Mouse (Mus musculus) MEL (cell line): ENCODE results near the gene Papola. TPM values are rescaled to one million over a fixed set of nuclear protein-coding genes. Genes with fewer than 3 reads are reported as not detected.
A peak's percentile ranks its signal among the peaks of the same experiment; 100 is the strongest.

Experiments used
- DNase-seq: peaks from one replicate; pipeline ENCODE4 v3.0.0; 2011; ENCODE audit warnings: low read depth, low spot score
- H3K27ac ChIP-seq: 2 replicates; pipeline ENCODE4 v1.5.1; 2012; ENCODE audit warnings: low read depth, mild to moderate bottlenecking, control low read depth, low read length, moderate library complexity; ENCODE audit not compliant: control insufficient read depth
- H3K27me3 ChIP-seq, 2 experiments: fragments of 150-350 bp in 1 of 2; sonication (generic) in 1 of 2; 2 replicates each; pipeline ENCODE4 v1.6.1; 2012; ENCODE audit warnings: low read length in 2 of 2, mild to moderate bottlenecking in 2 of 2, improper control_type of control experiment in 1 of 2, moderate library complexity in 1 of 2; ENCODE audit not compliant: insufficient read depth in 2 of 2, control insufficient read depth in 1 of 2
- H3K36me3 ChIP-seq, 2 experiments: 2 replicates each; pipeline ENCODE4 v1.6.1; 2012 to 2014; ENCODE audit warnings: low read length in 2 of 2, improper control_type of control experiment in 1 of 2, inconsistent platforms in 1 of 2, mild to moderate bottlenecking in 1 of 2; ENCODE audit not compliant: insufficient read depth in 2 of 2, control insufficient read depth in 1 of 2
- H3K4me1 ChIP-seq, 2 experiments: fragments of 150-350 bp in 1 of 2; sonication (generic) in 1 of 2; 2 replicates each; pipeline ENCODE4 v1.6.1; 2012; ENCODE audit warnings: low read length in 2 of 2, improper control_type of control experiment in 1 of 2, mild to moderate bottlenecking in 1 of 2; ENCODE audit not compliant: insufficient read depth in 2 of 2, control insufficient read depth in 1 of 2
- H3K4me3 ChIP-seq, 2 experiments: fragments of 150-350 bp in 1 of 2; sonication (generic) in 1 of 2; 2 replicates each; pipeline ENCODE4 v1.5.1; 2012; ENCODE audit warnings: low read depth in 2 of 2, low read length in 2 of 2, mild to moderate bottlenecking in 2 of 2, moderate library complexity in 2 of 2, control low read depth in 1 of 2, improper control_type of control experiment in 1 of 2; ENCODE audit not compliant: control insufficient read depth in 1 of 2, insufficient read depth in 1 of 2
- H3K79me2 ChIP-seq: 2 replicates; pipeline ENCODE4 v1.6.1; 2012; ENCODE audit warnings: mild to moderate bottlenecking, low read length, moderate library complexity; ENCODE audit not compliant: control insufficient read depth, poor library complexity, insufficient read depth
- H3K9ac ChIP-seq: 2 replicates; pipeline ENCODE4 v1.6.1; 2012; ENCODE audit warnings: low read depth, mild to moderate bottlenecking, control low read depth, low read length, moderate library complexity; ENCODE audit not compliant: control insufficient read depth, poor library complexity, severe bottlenecking
- H3K9me3 ChIP-seq: fragments of 150-350 bp; sonication (generic); replicated peaks from 2 replicates; pipeline ENCODE4 v1.6.1; 2012; ENCODE audit warnings: mild to moderate bottlenecking, low read length, improper control_type of control experiment, moderate library complexity; ENCODE audit not compliant: insufficient read depth
- CHD1 ChIP-seq: IDR thresholded peaks from 2 replicates; pipeline ENCODE4 v1.6.1; 2012; ENCODE audit warnings: low read depth, mild to moderate bottlenecking, inconsistent platforms, low read length, improper control_type of control experiment
- CHD2 ChIP-seq: IDR thresholded peaks from 2 replicates; pipeline ENCODE4 v1.6.1; 2011; ENCODE audit warnings: low read length, improper control_type of control experiment
- CTCF ChIP-seq, 3 experiments: IDR thresholded peaks in 2 of 3; conservative IDR thresholded peaks in 1 of 3; 2 replicates each; pipeline ENCODE4 v1.5.1; 2011 to 2012; ENCODE audit warnings: low read length in 3 of 3, low read depth in 2 of 3, mild to moderate bottlenecking in 2 of 3, improper control_type of control experiment in 1 of 3, inconsistent platforms in 1 of 3, mixed read lengths in 1 of 3, moderate library complexity in 1 of 3; ENCODE audit not compliant: control insufficient read depth in 1 of 3, insufficient read depth in 1 of 3, poor library complexity in 1 of 3, severe bottlenecking in 1 of 3
- ELF1 ChIP-seq: IDR thresholded peaks from 2 replicates; pipeline ENCODE4 v1.6.1; 2014; ENCODE audit warnings: low read depth, mild to moderate bottlenecking, inconsistent platforms, low read length, improper control_type of control experiment, moderate library complexity
- EP300 ChIP-seq, 2 experiments: IDR thresholded peaks; 2 replicates each; pipeline ENCODE4 v1.6.1; 2011; ENCODE audit warnings: improper control_type of control experiment in 2 of 2, low read length in 2 of 2, low read depth in 1 of 2, mild to moderate bottlenecking in 1 of 2
- ETS1 ChIP-seq: IDR thresholded peaks from 2 replicates; pipeline ENCODE4 v1.6.1; 2012; ENCODE audit warnings: low read depth, mild to moderate bottlenecking, inconsistent platforms, low read length, improper control_type of control experiment, moderate library complexity
- KAT2A ChIP-seq: conservative IDR thresholded peaks from 2 replicates; pipeline ENCODE4 v1.6.1; 2012; ENCODE audit warnings: low read depth, low read length, improper control_type of control experiment, inconsistent platforms
- MXI1 ChIP-seq: IDR thresholded peaks from 2 replicates; pipeline ENCODE4 v1.6.1; 2011; ENCODE audit warnings: mild to moderate bottlenecking, low read depth, low read length, improper control_type of control experiment
- MYB ChIP-seq: IDR thresholded peaks from 2 replicates; pipeline ENCODE4 v1.6.1; 2011; ENCODE audit warnings: mild to moderate bottlenecking, low read depth, low read length, improper control_type of control experiment
- MYC ChIP-seq: IDR thresholded peaks from 2 replicates; pipeline ENCODE4 v1.6.1; 2011; ENCODE audit warnings: low read depth, mild to moderate bottlenecking, low read length, improper control_type of control experiment, moderate library complexity
- NELFE ChIP-seq: IDR thresholded peaks from 2 replicates; pipeline ENCODE4 v1.6.1; 2011; ENCODE audit warnings: low read depth, low read length, improper control_type of control experiment
- NRF1 ChIP-seq: IDR thresholded peaks from 2 replicates; pipeline ENCODE4 v1.6.1; 2014; ENCODE audit warnings: low read depth, mild to moderate bottlenecking, inconsistent platforms, low read length, improper control_type of control experiment, moderate library complexity; ENCODE audit not compliant: poor library complexity, insufficient read depth, severe bottlenecking
- RAD21 ChIP-seq: IDR thresholded peaks from 2 replicates; pipeline ENCODE4 v1.6.1; 2011; ENCODE audit warnings: mild to moderate bottlenecking, low read depth, low read length, improper control_type of control experiment
- SMC3 ChIP-seq: IDR thresholded peaks from 2 replicates; pipeline ENCODE4 v1.6.1; 2011; ENCODE audit warnings: low read depth, low read length, improper control_type of control experiment
- TAL1 ChIP-seq: IDR thresholded peaks from 2 replicates; pipeline ENCODE4 v1.6.1; 2012; ENCODE audit warnings: mild to moderate bottlenecking, inconsistent platforms, low read length, moderate library complexity, mixed read lengths
- ZKSCAN1 ChIP-seq: IDR thresholded peaks from 2 replicates; pipeline ENCODE4 v1.6.1; 2012; ENCODE audit warnings: low read depth, mild to moderate bottlenecking, inconsistent platforms, low read length, improper control_type of control experiment, moderate library complexity
- polyA plus RNA-seq, 2 experiments: library from polyadenylated mRNA; stranded (reverse) in 1 of 2; unstranded in 1 of 2; fragments of >175 nt in 1 of 2; fragments of >200 nt in 1 of 2; gene quantifications; 2 replicates each; pipeline versions ENCODE4 v1.2.1 to v1.2.4; 2012; ENCODE audit warnings: low replicate concordance in 2 of 2, low read depth in 1 of 2; ENCODE audit not compliant: insufficient read length in 2 of 2, insufficient read depth in 1 of 2, missing spikeins in 1 of 2
- total RNA-seq: library from RNA; depleted of rRNA; stranded (reverse); fragments of 300-350 nt; gene quantifications from 2 replicates; pipeline ENCODE4 v1.2.3, GENCODE M21; 2012

Papola gene
- total and polyA plus RNA-seq, 3 experiments: 144 to 329 (median 193) TPM

DNA sequence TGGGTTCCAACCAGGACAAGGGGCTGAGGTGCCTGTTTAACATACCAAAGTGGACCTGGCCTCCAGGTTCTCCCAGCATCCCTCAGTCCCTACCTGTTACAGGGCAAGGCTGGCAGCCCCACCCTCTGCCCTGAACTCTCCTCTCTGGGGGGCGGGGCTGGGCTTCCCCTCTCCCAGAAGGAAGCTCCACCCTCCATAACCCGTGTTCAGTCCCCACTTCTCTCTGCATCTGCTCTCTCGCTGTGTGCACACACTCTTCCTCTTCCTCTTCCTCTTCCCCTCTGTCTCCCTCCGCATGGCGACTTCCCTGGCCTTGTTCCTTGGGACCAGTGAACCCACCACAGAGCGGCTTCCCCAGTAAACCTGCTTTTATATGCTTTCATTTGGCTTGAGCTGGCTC is 84.7 kb downstream of the Papola start:
- Histone ChIP-seq H3K27ac (no peak overlapping the region), H3K9me3 (no peaks in the 10 kb centered on the region), H3K4me3 (no peak overlapping the region)
- no peak for DNase-seq
- no peak for TF ChIP-seq TAL1
- TF ChIP-seq CHD2: no peak
- no peak for TF ChIP-seq RAD21
- no peak for TF ChIP-seq ELF1
- TF ChIP-seq EP300 (IDR thresholded peaks at IDR 0.05; ENCODE audit: low read depth in 1 of 2, low read length in 2 of 2): no peak
- no peak for TF ChIP-seq ZKSCAN1
- TF ChIP-seq NRF1: no peak
- TF ChIP-seq, all 39 proteins: peak for 0
- Histone ChIP-seq H3K27me3 (no peaks in the 10 kb centered on the region), H3K79me2 (no peaks in the 10 kb centered on the region), H3K36me3 (no peaks in the 10 kb centered on the region), H3K9ac (no peak overlapping the region), H3K4me1 (no peaks in the 10 kb centered on the region)

DNA sequence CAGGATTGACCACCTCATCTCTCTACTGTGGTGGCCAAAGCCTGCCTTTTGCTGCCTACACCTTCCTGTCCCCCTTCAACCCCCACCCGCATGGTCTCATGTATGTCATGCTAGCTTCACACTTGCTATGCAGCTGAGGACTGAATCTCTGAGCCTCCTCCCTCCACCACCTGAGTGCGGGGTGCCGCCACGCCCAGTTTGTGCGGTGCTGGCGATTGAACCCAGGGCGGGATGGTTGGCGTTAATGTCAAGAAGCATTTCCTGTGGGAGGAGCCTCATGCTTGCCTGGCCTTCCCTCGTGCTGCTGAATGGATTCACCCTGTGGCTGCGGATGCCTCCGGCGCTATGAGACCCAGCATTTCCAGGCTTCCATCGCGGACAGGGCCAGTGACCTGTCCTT is 85.2 kb downstream of the Papola start:
- TF ChIP-seq MYC (no peak), ETS1 (no peak), KAT2A (no peak), MYB (no peak)
- Histone ChIP-seq H3K4me1 (no peaks in the 10 kb centered on the region), H3K36me3 (no peaks in the 10 kb centered on the region), H3K4me3 (no peak overlapping the region), H3K9me3 (no peaks in the 10 kb centered on the region), H3K27me3 (no peaks in the 10 kb centered on the region), H3K27ac (no peak overlapping the region), H3K79me2 (no peaks in the 10 kb centered on the region), H3K9ac (no peak overlapping the region)
- DNase-seq: no peak

DNA sequence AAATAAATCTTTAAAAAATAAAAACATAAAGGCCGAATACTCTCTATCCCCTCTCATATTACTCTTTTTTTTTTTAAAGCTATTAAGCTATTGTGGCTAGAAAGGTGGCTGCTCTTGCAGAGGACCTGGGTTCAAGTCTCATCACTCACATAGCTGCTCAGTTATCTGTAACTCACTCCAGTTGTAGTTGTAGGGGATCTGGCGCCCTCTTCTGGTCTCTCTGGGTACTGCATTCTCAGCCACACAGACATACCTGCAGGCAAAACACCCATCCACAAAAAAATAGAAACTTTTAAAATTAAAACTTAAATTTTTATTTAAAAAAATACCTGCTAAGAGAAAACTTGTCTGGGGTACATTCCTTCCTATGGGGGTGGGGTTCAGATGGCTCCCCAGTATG is 88.8 kb downstream of the Papola start:
- TF ChIP-seq MXI1 (no peak), SMC3 (peak; percentile 55), CHD1 (no peak), CTCF (IDR thresholded peaks at IDR 0.05 in 2 of 3, conservative IDR thresholded peaks at IDR 0.05 in 1 of 3; ENCODE audit: control insufficient read depth in 1 of 3, insufficient read depth in 1 of 3, low read depth in 2 of 3, low read length in 3 of 3, poor library complexity in 1 of 3, severe bottlenecking in 1 of 3) (peak; percentile 57 to 62 (median 59)), RAD21 (peak; percentile 42), NELFE (no peak)
- DNase-seq: peak; percentile 48
- no peaks in the 10 kb centered on the region for H3K36me3 ChIP-seq
- H3K27me3 ChIP-seq: no peaks in the 10 kb centered on the region
- H3K27ac ChIP-seq: no peak overlapping the region
- no peaks in the 10 kb centered on the region for H3K9me3 ChIP-seq
- H3K4me3 ChIP-seq: no peak overlapping the region
- no peak overlapping the region for H3K9ac ChIP-seq
- H3K4me1 ChIP-seq: no peaks in the 10 kb centered on the region
- no peaks in the 10 kb centered on the region for H3K79me2 ChIP-seq
